Mouse (Mus musculus): ENCODE measurements around the gene Ranbp17. TPM values are rescaled to one million over a fixed set of nuclear protein-coding genes. Genes with fewer than 3 reads are reported as not detected.

The Ranbp17 gene
- polyA plus RNA-seq, 1 experiment from 2014 or later, result 8.9 TPM

GRCm38 (mm10) chr11:33199906-33200763 lies 313.4 kb downstream of the Ranbp17 start:
- Histone ChIP-seq H3K27ac (peak overlapping the region; percentile 90), H3K27me3 (peaks cover 93% of the 10 kb centered on the region)
- ATAC-seq (ENCODE audit: low FRiP score), result no peak

GRCm38 (mm10) chr11:33199117-33199514 lies 314.4 kb downstream of the Ranbp17 start:
- peak overlapping the region; percentile 52 for H3K4me2 ChIP-seq
- H3K4me1 ChIP-seq (replicated peaks), result peaks cover 58% of the 10 kb centered on the region
- H3K9me3 ChIP-seq, result no peaks in the 10 kb centered on the region; the same call in 1 of the 2 replicates
- H3K27ac ChIP-seq, result peak overlapping the region; percentile 90
- peak overlapping the region; percentile 74 for H3K9ac ChIP-seq
- ATAC-seq (ENCODE audit: low FRiP score), result no peak
- H3K4me3 ChIP-seq, result peak overlapping the region; percentile 47
- no peaks in the 10 kb centered on the region for H3K36me3 ChIP-seq
- H3K27me3 ChIP-seq, result peaks cover 91% of the 10 kb centered on the region
- 2% methylated on average over 15 of the region's 15 CpGs for WGBS

More at GRCm38 (mm10) chr11:33199906-33200763, 313.4 kb downstream of the Ranbp17 start:
- Histone ChIP-seq H3K4me3 (peak overlapping the region; percentile 47), H3K4me2 (peak overlapping the region; percentile 52), H3K36me3 (no peaks in the 10 kb centered on the region), H3K9me3 (no peaks in the 10 kb centered on the region; the same call in 1 of the 2 replicates), H3K9ac (peak overlapping the region; percentile 74), H3K4me1 (replicated peaks) (peaks cover 59% of the 10 kb centered on the region)
- 1% methylated on average over 45 of the region's 45 CpGs for WGBS

- Histone ChIP-seq H3K27ac (peak overlapping the region; percentile 90), H3K9me3 (no peaks in the 10 kb centered on the region; the same call in 1 of the 2 replicates), H3K27me3 (peaks cover 96% of the 10 kb centered on the region), H3K9ac (peak overlapping the region; percentile 74), H3K4me1 (replicated peaks) (peaks cover 55% of the 10 kb centered on the region), H3K4me2 (peak overlapping the region; percentile 52), H3K36me3 (no peaks in the 10 kb centered on the region), H3K4me3 (peak overlapping the region; percentile 47)
- 18% methylated on average over 22 of the region's 22 CpGs for WGBS
- no peak for ATAC-seq (ENCODE audit: low FRiP score)
These were observed 315.0 kb downstream of the Ranbp17 start for GRCm38 (mm10) chr11:33198351-33199116.

- H3K36me3 ChIP-seq, result no peaks in the 10 kb centered on the region
- H3K27me3 ChIP-seq, result peaks cover 96% of the 10 kb centered on the region
- 16% methylated on average over 15 of the region's 15 CpGs for WGBS
- no peak for ATAC-seq (ENCODE audit: low FRiP score)
- peak overlapping the region; percentile 90 for H3K27ac ChIP-seq
- H3K4me2 ChIP-seq, result peak overlapping the region; percentile 52
- peaks cover 50% of the 10 kb centered on the region for H3K4me1 ChIP-seq (replicated peaks)
- H3K9ac ChIP-seq, result peak overlapping the region; percentile 74; the same call in 1 of the 2 replicates
- H3K9me3 ChIP-seq, result no peaks in the 10 kb centered on the region; the same call in 1 of the 2 replicates
- H3K4me3 ChIP-seq, result peak overlapping the region; percentile 47
These were observed 315.9 kb downstream of the Ranbp17 start for GRCm38 (mm10) chr11:33197673-33198072.

- Histone ChIP-seq H3K9ac (peak overlapping the region; percentile 74; the same call in 1 of the 2 replicates), H3K4me1 (replicated peaks) (peaks cover 47% of the 10 kb centered on the region), H3K4me2 (peak overlapping the region; percentile 52), H3K27ac (peak overlapping the region; percentile 90), H3K36me3 (no peaks in the 10 kb centered on the region), H3K9me3 (no peaks in the 10 kb centered on the region; the same call in 1 of the 2 replicates), H3K27me3 (peaks cover 95% of the 10 kb centered on the region), H3K4me3 (peak overlapping the region; percentile 47; the same call in 1 of the 2 replicates)
- no peak for ATAC-seq (ENCODE audit: low FRiP score)
- WGBS, result 23% methylated on average over 13 of the region's 13 CpGs
These were observed 316.4 kb downstream of the Ranbp17 start for GRCm38 (mm10) chr11:33197133-33197514.

GRCm38 (mm10) chr11:33196447-33197132 lies 317.0 kb downstream of the Ranbp17 start:
- peaks cover 46% of the 10 kb centered on the region for H3K4me1 ChIP-seq (replicated peaks)
- H3K36me3 ChIP-seq, result no peaks in the 10 kb centered on the region
- 7% methylated on average over 24 of the region's 24 CpGs for WGBS
- ATAC-seq (ENCODE audit: low FRiP score), result peak; percentile 4; the same call in 1 of the 2 replicates
- peak overlapping the region; percentile 52 for H3K27ac ChIP-seq
- peaks cover 94% of the 10 kb centered on the region for H3K27me3 ChIP-seq
- peak overlapping the region; percentile 47; the same call in 1 of the 2 replicates for H3K4me3 ChIP-seq
- H3K9ac ChIP-seq, result peak overlapping the region; percentile 74; the same call in 1 of the 2 replicates
- peak overlapping the region; percentile 52 for H3K4me2 ChIP-seq
- H3K9me3 ChIP-seq, result no peaks in the 10 kb centered on the region; the same call in 1 of the 2 replicates

- WGBS, result 3% methylated on average over 25 of the region's 25 CpGs
These were observed 317.8 kb downstream of the Ranbp17 start for GRCm38 (mm10) chr11:33195531-33196446.

GRCm38 (mm10) chr11:33195061-33195460 lies 318.5 kb downstream of the Ranbp17 start:
- peaks cover 95% of the 10 kb centered on the region for H3K27me3 ChIP-seq
- WGBS, result 17% methylated on average over 7 of the region's 7 CpGs
- ATAC-seq (ENCODE audit: low FRiP score), result no peak
- no peaks in the 10 kb centered on the region; the same call in 1 of the 2 replicates for H3K9me3 ChIP-seq
- no peak overlapping the region for H3K9ac ChIP-seq
- no peak overlapping the region for H3K4me3 ChIP-seq
- H3K36me3 ChIP-seq, result no peaks in the 10 kb centered on the region
- H3K27ac ChIP-seq, result no peak overlapping the region
- H3K4me1 ChIP-seq (replicated peaks), result peaks cover 30% of the 10 kb centered on the region
- H3K4me2 ChIP-seq, result no peak overlapping the region

More at GRCm38 (mm10) chr11:33195531-33196446, 317.8 kb downstream of the Ranbp17 start:
- Histone ChIP-seq H3K36me3 (no peaks in the 10 kb centered on the region), H3K4me2 (peak overlapping the region; percentile 52; the same call in 1 of the 2 replicates), H3K27ac (peak overlapping the region; percentile 52; the same call in 1 of the 2 replicates), H3K4me1 (replicated peaks) (peaks cover 38% of the 10 kb centered on the region), H3K9me3 (no peaks in the 10 kb centered on the region; the same call in 1 of the 2 replicates), H3K27me3 (peaks cover 95% of the 10 kb centered on the region), H3K4me3 (no peak overlapping the region), H3K9ac (0 out of 2 replicates have a peak overlapping the region, but pooled peaks have one; percentile 74)
- 0 out of 2 replicates have a peak, but pooled peaks have one; percentile 15 for ATAC-seq (ENCODE audit: low FRiP score)

- peak overlapping the region; percentile 30 for H3K4me2 ChIP-seq
- peaks cover 26% of the 10 kb centered on the region for H3K4me1 ChIP-seq (replicated peaks)
- H3K9ac ChIP-seq, result no peak overlapping the region
- no peaks in the 10 kb centered on the region for H3K36me3 ChIP-seq
- ATAC-seq (ENCODE audit: low FRiP score), result no peak
- peaks cover 82% of the 10 kb centered on the region for H3K27me3 ChIP-seq
- no peaks in the 10 kb centered on the region; the same call in 1 of the 2 replicates for H3K9me3 ChIP-seq
- no peak overlapping the region for H3K27ac ChIP-seq
- 1% methylated on average over 12 of the region's 12 CpGs for WGBS
- H3K4me3 ChIP-seq, result no peak overlapping the region
These were observed 319.9 kb downstream of the Ranbp17 start for GRCm38 (mm10) chr11:33193695-33194094.

GRCm38 (mm10) chr11:33181804-33182203 lies 331.7 kb downstream of the Ranbp17 start:
- H3K36me3 ChIP-seq, result no peaks in the 10 kb centered on the region
- peaks cover 13% of the 10 kb centered on the region for H3K4me1 ChIP-seq (replicated peaks)
- ATAC-seq (ENCODE audit: low FRiP score), result no peak
- H3K27me3 ChIP-seq, result peaks cover 39% of the 10 kb centered on the region
- H3K9me3 ChIP-seq, result 0 out of 2 replicates have a peak, but pooled peaks cover 3% of the 10 kb centered on the region
- H3K9ac ChIP-seq, result no peak overlapping the region
- no peak overlapping the region for H3K4me2 ChIP-seq
- no peak overlapping the region for H3K27ac ChIP-seq
- 90% methylated on average over 3 of the region's 3 CpGs for WGBS
- no peak overlapping the region for H3K4me3 ChIP-seq
